Mouse (Mus musculus) embryo, embryonic 10.5 days (tissue): ENCODE measurements around the gene Arvcf.
A peak's percentile ranks its signal among the peaks of the same experiment; 100 is the strongest.

Experiments
- DNase-seq: peaks from one replicate; pipeline ENCODE4 v3.0.0-alpha.2; 2015; ENCODE audit warnings: low spot score

Arvcf gene

GRCm38 (mm10) chr16:18347931-18348600, at the start of gene Arvcf, which contains the start of gene Tango2:
TSS of gene Arvcf (plus strand) at chr16:18348182.
TSS of gene Tango2 (minus strand) at chr16:18348103.
- DNase-seq = peak; percentile 96

- no peak for DNase-seq
Observed at GRCm38 (mm10) chr16:18308159-18308558, 39.8 kb upstream of the Arvcf start.

- no peak for DNase-seq
Observed at GRCm38 (mm10) chr16:18318992-18319391, 29.0 kb upstream of the Arvcf start.

GRCm38 (mm10) chr16:18321443-18321842, 26.5 kb upstream of the Arvcf start:
- no peak for DNase-seq

GRCm38 (mm10) chr16:18323460-18323859, 24.5 kb upstream of the Arvcf start:
- no peak for DNase-seq

GRCm38 (mm10) chr16:18324031-18324430, 24.0 kb upstream of the Arvcf start:
- no peak for DNase-seq

GRCm38 (mm10) chr16:18325741-18326140, 22.2 kb upstream of the Arvcf start:
- no peak for DNase-seq

- no peak for DNase-seq
Observed at GRCm38 (mm10) chr16:18327936-18328335, 20.0 kb upstream of the Arvcf start.

GRCm38 (mm10) chr16:18328524-18328923, 19.5 kb upstream of the Arvcf start:
- DNase-seq = no peak

- DNase-seq = no peak
Observed at GRCm38 (mm10) chr16:18333976-18334375, 14.0 kb upstream of the Arvcf start.

- DNase-seq = no peak
Observed at GRCm38 (mm10) chr16:18335981-18336380, 12.0 kb upstream of the Arvcf start.

- DNase-seq = no peak
Observed at GRCm38 (mm10) chr16:18337261-18337660, 10.7 kb upstream of the Arvcf start.

GRCm38 (mm10) chr16:18339866-18340265, 8.1 kb upstream of the Arvcf start:
- DNase-seq = no peak

- DNase-seq = no peak
Observed at GRCm38 (mm10) chr16:18341605-18342004, 6.4 kb upstream of the Arvcf start.

GRCm38 (mm10) chr16:18342076-18342475, 5.9 kb upstream of the Arvcf start:
- DNase-seq = no peak

- no peak for DNase-seq
Observed at GRCm38 (mm10) chr16:18342650-18343570, 5.1 kb upstream of the Arvcf start.

GRCm38 (mm10) chr16:18343778-18344177, 4.2 kb upstream of the Arvcf start:
- DNase-seq = peak; percentile 97

- DNase-seq = peak; percentile 93
Observed at GRCm38 (mm10) chr16:18345243-18345642, 2.7 kb upstream of the Arvcf start.

GRCm38 (mm10) chr16:18348601-18349175, 706 bp downstream of the Arvcf start:
- DNase-seq = no peak

- DNase-seq = no peak
Observed at GRCm38 (mm10) chr16:18349761-18350325, 1.9 kb downstream of the Arvcf start.

GRCm38 (mm10) chr16:18351313-18352055, 3.5 kb downstream of the Arvcf start:
- DNase-seq = peak; percentile 45

GRCm38 (mm10) chr16:18353106-18353505, 5.1 kb downstream of the Arvcf start:
- no peak for DNase-seq
